Mouse (Mus musculus) effector memory CD4-positive, alpha-beta T cell, adult 7 months (primary cell): Measurements from ENCODE around the gene Hoxb4. TPM values are rescaled to one million over a fixed set of nuclear protein-coding genes. Genes with fewer than 3 reads are reported as not detected.

ENCODE experiments used
- polyA plus RNA-seq: library from polyadenylated mRNA; unstranded; fragments of 100-300 nt; shearing (Covaris generic); gene quantifications from one replicate; pipeline ENCODE4 v1.2.1, GENCODE M21; 2017

Gene Hoxb4
- not detected for polyA plus RNA-seq

GRCm38 (mm10) chr11:96317608-96318367 is at the start of gene Hoxb4:
Gene Hoxb4, plus strand, starts transcription at chr11:96318267.

GRCm38 (mm10) chr11:96270996-96271540 is 47.0 kb upstream of the Hoxb4 start, which contains the start of gene Hoxb9:
Gene Hoxb9, plus strand, starts transcription at chr11:96271457.

GRCm38 (mm10) chr11:96281855-96282570 is 36.1 kb upstream of the Hoxb4 start, which contains the start of gene Hoxb8:
Gene Hoxb8, plus strand, starts transcription at chr11:96281905.

GRCm38 (mm10) chr11:96285771-96286738 is 32.0 kb upstream of the Hoxb4 start, which contains the start of gene Hoxb7:
Gene Hoxb7, plus strand, starts transcription at chr11:96286623.

GRCm38 (mm10) chr11:96291681-96292564 is 26.1 kb upstream of the Hoxb4 start, which contains the start of gene Hoxb6:
Gene Hoxb6, plus strand, starts transcription at chr11:96292476.

GRCm38 (mm10) chr11:96303151-96304099 is 14.6 kb upstream of the Hoxb4 start, which contains the start of gene Hoxb5:
Gene Hoxb5, plus strand, starts transcription at chr11:96303336.

GRCm38 (mm10) chr11:96323154-96323553 is 5.1 kb downstream of the Hoxb4 start, which contains the start of gene Hoxb3:
Gene Hoxb3, plus strand, starts transcription at chr11:96323326.

GRCm38 (mm10) chr11:96350341-96350624 is 32.2 kb downstream of the Hoxb4 start, which contains the start of gene Hoxb2:
Gene Hoxb2, plus strand, starts transcription at chr11:96350525.

GRCm38 (mm10) chr11:96365441-96366091 is 47.5 kb downstream of the Hoxb4 start, which contains the start of gene Hoxb1:
Gene Hoxb1, plus strand, starts transcription at chr11:96365752.

Other genes starting within 250 kb of the Hoxb4 start
- 246 TPM for gene Atp5g1, start 242.6 kb upstream of the Hoxb4 start, polyA plus RNA-seq
- not detected for gene Calcoco2, start 206.3 kb upstream of the Hoxb4 start, polyA plus RNA-seq
- gene Ttll6, start 184.5 kb upstream of the Hoxb4 start, polyA plus RNA-seq = not detected
- not detected for gene Hoxb13, start 124.0 kb upstream of the Hoxb4 start, polyA plus RNA-seq
- gene Hoxb9, start 46.8 kb upstream of the Hoxb4 start, polyA plus RNA-seq = not detected
- gene Hoxb8, start 36.4 kb upstream of the Hoxb4 start, polyA plus RNA-seq = not detected
- not detected for gene Hoxb7, start 31.6 kb upstream of the Hoxb4 start, polyA plus RNA-seq
- gene Hoxb6, start 25.8 kb upstream of the Hoxb4 start, polyA plus RNA-seq = 0.29 TPM
- 0.33 TPM for gene Hoxb5, start 14.9 kb upstream of the Hoxb4 start, polyA plus RNA-seq
- not detected for gene Hoxb3, start 5.1 kb downstream of the Hoxb4 start, polyA plus RNA-seq
- gene Hoxb2, start 32.3 kb downstream of the Hoxb4 start, polyA plus RNA-seq = not detected
- 0.18 TPM for gene Hoxb1, start 47.5 kb downstream of the Hoxb4 start, polyA plus RNA-seq
- gene Skap1, start 146.3 kb downstream of the Hoxb4 start, polyA plus RNA-seq = 635 TPM